Mouse (Mus musculus) heart, adult 11 months (tissue): ENCODE data around the gene Abl1.
A peak's percentile ranks its signal among the peaks of the same experiment; 100 is the strongest.

Source experiments
- DNase-seq: peaks from one replicate; pipeline ENCODE4 v3.0.0; 2022

Abl1 gene

GRCm38 (mm10) chr2:31688074-31688925, at the start of gene Abl1:
Gene Abl1, plus strand, starts transcription at chr2:31688376.
- DNase-seq, result peak; percentile 100

- no peak for DNase-seq
Observed at GRCm38 (mm10) chr2:31638581-31639465, 49.4 kb upstream of the Abl1 start.

GRCm38 (mm10) chr2:31639466-31639760, 48.8 kb upstream of the Abl1 start:
- no peak for DNase-seq

- DNase-seq, result no peak
Observed at GRCm38 (mm10) chr2:31639901-31640608, 48.1 kb upstream of the Abl1 start, which contains the start of gene Prdm12. Gene Prdm12, plus strand, starts transcription at chr2:31640037.

GRCm38 (mm10) chr2:31640609-31641507, 47.3 kb upstream of the Abl1 start:
- DNase-seq, result no peak

GRCm38 (mm10) chr2:31641508-31641830, 46.7 kb upstream of the Abl1 start:
- no peak for DNase-seq

GRCm38 (mm10) chr2:31641929-31642328, 46.2 kb upstream of the Abl1 start:
- no peak for DNase-seq

- DNase-seq, result no peak
Observed at GRCm38 (mm10) chr2:31653971-31654853, 34.0 kb upstream of the Abl1 start.

GRCm38 (mm10) chr2:31654854-31655559, 33.2 kb upstream of the Abl1 start:
- no peak for DNase-seq

- no peak for DNase-seq
Observed at GRCm38 (mm10) chr2:31656374-31656773, 31.8 kb upstream of the Abl1 start.

- DNase-seq, result no peak
Observed at GRCm38 (mm10) chr2:31662939-31663803, 25.0 kb upstream of the Abl1 start.

- no peak for DNase-seq
Observed at GRCm38 (mm10) chr2:31663804-31664180, 24.4 kb upstream of the Abl1 start.

- DNase-seq, result no peak
Observed at GRCm38 (mm10) chr2:31667332-31667731, 20.8 kb upstream of the Abl1 start.

GRCm38 (mm10) chr2:31670551-31671035, 17.6 kb upstream of the Abl1 start, which contains the start of gene Exosc2:
Gene Exosc2, plus strand, starts transcription at chr2:31670715.
- peak; percentile 100 for DNase-seq

- DNase-seq, result no peak
Observed at GRCm38 (mm10) chr2:31678641-31679040, 9.5 kb upstream of the Abl1 start.

- peak; percentile 83 for DNase-seq
Observed at GRCm38 (mm10) chr2:31681051-31681707, 7.0 kb upstream of the Abl1 start.

GRCm38 (mm10) chr2:31681731-31682235, 6.4 kb upstream of the Abl1 start:
- peak; percentile 78 for DNase-seq

GRCm38 (mm10) chr2:31683666-31684065, 4.5 kb upstream of the Abl1 start:
- DNase-seq, result peak; percentile 93

- DNase-seq, result peak; percentile 92
Observed at GRCm38 (mm10) chr2:31689045-31689444, 869 bp downstream of the Abl1 start.
